Mouse (Mus musculus) kidney, postnatal 4 days (tissue): ENCODE data around the gene Lpcat2.
A peak's percentile ranks its signal among the peaks of the same experiment; 100 is the strongest.

ENCODE experiments used
- DNase-seq, 2 experiments: peaks; one replicate each; pipeline ENCODE4 v3.0.0; 2021; ENCODE audit warnings: mixed read lengths in 2 of 2

The Lpcat2 gene

GRCm38 (mm10) chr8:92921768-92922167, 66.6 kb downstream of the Lpcat2 start:
- no peak for DNase-seq

DNA sequence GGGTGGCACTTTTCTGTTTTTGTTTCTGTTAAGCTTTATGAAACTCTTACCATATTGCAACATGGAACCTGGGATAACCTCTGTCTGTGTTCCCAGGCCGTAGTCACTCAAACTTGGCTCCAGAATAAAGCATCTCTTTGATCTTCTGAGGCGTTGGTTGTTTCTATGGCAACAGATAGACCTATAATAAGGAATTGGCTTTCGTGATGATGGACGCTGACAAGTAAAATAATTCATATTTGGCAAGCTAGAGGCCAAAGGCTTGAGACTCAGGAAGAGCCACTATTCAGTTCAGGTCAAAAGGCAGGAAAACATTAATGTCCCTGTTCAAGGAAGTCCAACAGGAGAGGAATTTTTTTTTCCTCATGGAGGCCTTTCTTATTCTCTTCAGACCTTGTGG, 73.8 kb downstream of the Lpcat2 start:
- DNase-seq: no peak

DNA sequence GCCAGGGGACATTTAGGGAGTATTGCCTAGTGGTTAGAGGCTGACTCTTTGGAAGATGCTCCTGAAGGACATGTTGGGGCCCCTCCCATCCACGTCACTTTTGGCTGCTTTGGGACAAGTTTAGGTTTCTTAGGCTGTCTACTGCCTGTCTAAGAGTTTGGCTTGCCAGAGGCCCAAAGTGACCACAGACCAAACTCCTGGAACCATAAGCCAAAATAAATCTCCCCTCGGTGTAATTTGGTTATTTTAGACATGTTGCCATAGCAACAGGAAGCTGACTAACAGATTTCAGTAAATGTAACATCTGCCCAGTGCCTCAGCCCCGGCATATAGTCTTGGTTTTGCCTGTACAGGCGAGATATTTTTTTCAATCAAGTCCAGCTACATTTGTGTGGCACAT, 82.9 kb downstream of the Lpcat2 start:
- DNase-seq: no peak

GRCm38 (mm10) chr8:92949071-92949470, 93.9 kb downstream of the Lpcat2 start:
- DNase-seq: no peak

DNA sequence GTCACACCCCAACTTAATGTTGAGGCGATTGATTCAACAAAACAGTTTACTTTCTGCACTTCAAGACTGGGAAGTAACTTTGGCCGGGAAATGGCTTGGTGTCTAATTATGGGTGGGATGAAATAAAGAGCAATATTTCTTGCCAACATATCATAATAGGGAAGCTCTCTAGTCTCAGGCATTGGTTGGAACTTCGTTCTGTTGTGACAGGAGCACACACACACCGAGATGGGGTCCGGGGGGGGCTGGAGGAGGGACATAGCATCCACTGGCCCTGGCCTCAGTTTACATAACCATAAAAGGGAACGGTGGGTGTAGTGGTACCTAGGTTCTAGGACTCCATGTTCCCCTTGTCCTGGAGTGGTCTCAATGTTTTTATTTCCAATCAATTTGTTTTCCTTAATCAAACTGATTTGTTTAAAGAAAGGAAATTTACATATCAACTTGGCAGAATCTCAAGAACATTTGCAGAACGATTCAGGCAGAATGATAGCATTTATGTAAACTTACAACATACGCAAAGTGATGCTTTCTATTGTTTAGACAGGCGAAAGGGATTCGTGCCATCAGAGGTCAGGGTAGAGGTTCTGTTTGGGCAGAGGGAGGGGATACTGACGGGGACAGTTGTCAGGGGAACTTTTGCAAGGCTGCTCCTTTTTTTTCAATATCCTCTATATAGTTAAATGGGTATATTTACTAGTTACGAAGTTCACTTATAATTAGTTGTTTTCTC, 95.7 kb downstream of the Lpcat2 start:
- no peak for DNase-seq

DNA sequence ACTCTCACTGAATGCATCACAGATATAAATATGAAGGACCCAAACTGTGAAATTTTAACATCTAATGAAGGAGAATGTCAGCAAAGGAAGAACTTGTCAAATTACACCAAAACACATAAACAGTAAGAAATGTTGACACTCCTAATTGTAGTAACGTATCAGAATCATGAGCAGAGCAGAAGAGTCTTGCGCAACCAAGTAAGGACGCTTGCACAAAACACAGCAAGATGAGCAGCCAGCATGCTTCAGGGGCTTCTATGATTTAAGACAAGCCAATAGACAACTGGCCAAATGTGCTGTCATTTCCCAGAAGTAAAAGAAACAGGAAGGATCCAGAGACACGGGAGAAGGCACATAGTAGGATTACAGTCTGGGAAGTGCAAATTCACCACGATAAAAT, 98.9 kb downstream of the Lpcat2 start:
- no peak for DNase-seq

DNA sequence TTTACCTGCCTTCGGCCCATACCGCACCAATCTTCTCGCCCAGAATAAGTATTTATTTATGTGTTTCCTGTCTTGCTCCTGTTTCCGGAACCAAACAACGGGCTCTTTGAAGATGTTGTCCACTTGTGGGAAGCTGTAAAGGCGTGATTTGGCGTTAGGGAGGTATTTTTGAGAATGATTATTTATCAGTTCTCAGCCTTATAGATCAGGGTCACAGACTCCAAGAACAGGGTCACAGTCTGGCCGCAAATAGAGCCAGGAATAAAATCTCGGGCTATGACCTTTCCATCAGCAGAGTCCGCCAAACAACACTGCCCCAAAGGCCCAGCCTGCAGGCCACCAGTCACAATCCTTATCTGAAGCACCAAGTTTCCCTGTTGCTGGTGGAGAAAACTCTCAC, 104.6 kb downstream of the Lpcat2 start, which contains the start of gene Slc6a2:
Slc6a2 (plus strand) TSS at position 301 of the 400 bp plus-strand sequence.
- DNase-seq: no peak

DNA sequence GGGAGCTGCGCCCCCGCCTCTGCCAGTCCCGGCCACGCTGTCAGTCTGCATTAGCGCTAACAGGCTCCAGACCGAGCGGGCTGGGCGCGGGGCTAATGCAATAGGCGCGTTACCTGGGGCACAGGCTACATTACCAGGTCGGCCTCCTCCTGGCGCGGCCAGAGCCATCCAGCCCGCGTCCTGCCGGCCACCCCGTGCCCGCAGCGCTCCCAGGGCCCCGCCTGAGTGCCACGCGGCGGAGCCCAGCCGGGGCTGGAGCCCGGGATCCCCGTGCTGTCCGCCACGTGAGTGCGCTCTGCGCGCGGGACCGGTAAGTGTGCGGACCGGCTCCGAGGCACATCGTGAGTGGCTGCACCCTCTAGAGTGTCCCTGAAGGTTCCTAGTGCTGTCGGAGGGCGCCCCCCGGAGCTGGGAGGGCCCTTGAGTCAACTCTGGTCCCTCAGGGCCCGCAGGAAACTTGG, 105.3 kb downstream of the Lpcat2 start:
- DNase-seq: peak; percentile 24 to 31

- peak; percentile 16 to 46 for DNase-seq
Observed at GRCm38 (mm10) chr8:92961088-92961487, 105.9 kb downstream of the Lpcat2 start.

GRCm38 (mm10) chr8:92964556-92964955, 109.4 kb downstream of the Lpcat2 start:
- DNase-seq: no peak
